Mouse (Mus musculus) C2C12 (cell line): ENCODE results near the gene Snrnp70.

ENCODE experiments used
- CEBPB ChIP-seq: IDR thresholded peaks from one replicate; pipeline ENCODE4 v1.6.1; 2011; ENCODE audit warnings: low read depth, mild to moderate bottlenecking, control low read depth, moderate library complexity
- CTCF ChIP-seq: IDR thresholded peaks from one replicate; pipeline ENCODE4 v1.5.1; 2011; ENCODE audit not compliant: control insufficient read depth, insufficient read depth, insufficient read length
- MAX ChIP-seq: IDR thresholded peaks from one replicate; pipeline ENCODE4 v1.6.1; 2011; ENCODE audit warnings: mild to moderate bottlenecking, control low read depth
- MYOD1 ChIP-seq: IDR thresholded peaks from one replicate; pipeline ENCODE4 v1.6.1; 2011; ENCODE audit warnings: low read depth; ENCODE audit not compliant: control insufficient read depth, insufficient read length
- USF1 ChIP-seq: IDR thresholded peaks from one replicate; pipeline ENCODE4 v1.6.1; 2011; ENCODE audit warnings: low read depth, mild to moderate bottlenecking, control low read depth, moderate library complexity

- TF ChIP-seq CTCF (peak; percentile 98), MAX (no peak), USF1 (no peak), MYOD1 (no peak), CEBPB (peak; percentile 87)
Observed at GRCm38 (mm10) chr7:45434203-45435015, 38.9 kb upstream of the Snrnp70 start, which contains the start of gene Gys1.
